Mouse (Mus musculus) kidney, postnatal 36 days (tissue): Measurements from ENCODE around the gene Caly.

Source experiments
- DNase-seq, 2 experiments: peaks; one replicate each; pipeline ENCODE4 v3.0.0; 2021 to 2022; ENCODE audit warnings: mixed read lengths in 2 of 2

Gene Caly

DNA sequence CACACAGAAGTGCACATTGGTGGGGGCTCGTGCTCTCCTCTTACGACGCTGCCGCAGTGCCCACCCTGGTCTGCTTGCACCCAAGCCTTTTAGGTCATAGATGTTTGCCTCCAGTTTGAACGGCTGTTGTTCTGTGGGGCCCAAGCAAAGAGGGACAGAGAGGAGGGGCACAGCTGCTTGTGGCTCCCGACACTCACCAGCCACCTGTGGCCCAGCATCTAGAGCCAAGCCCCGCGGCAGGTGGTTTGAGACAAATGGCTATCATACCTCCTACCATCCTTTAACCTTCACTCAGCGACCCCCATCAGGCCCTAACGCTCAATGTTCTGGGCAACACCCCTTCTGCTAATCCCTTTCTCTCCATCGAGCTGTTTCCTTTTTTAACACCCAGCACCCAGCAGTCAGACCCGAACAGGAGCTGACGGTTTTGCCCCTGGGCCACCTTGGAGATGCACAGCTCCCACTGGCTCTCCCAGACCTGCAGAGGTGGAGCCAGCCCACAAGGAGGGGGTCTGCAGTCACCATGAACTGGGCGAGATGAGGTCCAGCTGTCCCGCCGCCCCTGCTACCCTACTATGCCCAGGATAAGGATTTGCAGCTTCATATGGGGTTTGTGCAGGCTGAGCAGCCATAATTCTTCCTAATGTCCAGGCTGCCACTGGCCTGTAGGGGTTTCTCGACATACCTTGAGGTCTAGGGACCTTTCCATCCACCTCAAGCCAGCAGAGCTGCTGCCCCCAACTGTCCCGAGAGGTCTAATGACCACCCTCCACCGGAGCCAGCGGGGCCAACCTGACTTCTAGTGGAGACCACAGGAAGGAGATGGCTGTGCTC is 723 bp downstream of the Caly start:
- no peak for DNase-seq

DNA sequence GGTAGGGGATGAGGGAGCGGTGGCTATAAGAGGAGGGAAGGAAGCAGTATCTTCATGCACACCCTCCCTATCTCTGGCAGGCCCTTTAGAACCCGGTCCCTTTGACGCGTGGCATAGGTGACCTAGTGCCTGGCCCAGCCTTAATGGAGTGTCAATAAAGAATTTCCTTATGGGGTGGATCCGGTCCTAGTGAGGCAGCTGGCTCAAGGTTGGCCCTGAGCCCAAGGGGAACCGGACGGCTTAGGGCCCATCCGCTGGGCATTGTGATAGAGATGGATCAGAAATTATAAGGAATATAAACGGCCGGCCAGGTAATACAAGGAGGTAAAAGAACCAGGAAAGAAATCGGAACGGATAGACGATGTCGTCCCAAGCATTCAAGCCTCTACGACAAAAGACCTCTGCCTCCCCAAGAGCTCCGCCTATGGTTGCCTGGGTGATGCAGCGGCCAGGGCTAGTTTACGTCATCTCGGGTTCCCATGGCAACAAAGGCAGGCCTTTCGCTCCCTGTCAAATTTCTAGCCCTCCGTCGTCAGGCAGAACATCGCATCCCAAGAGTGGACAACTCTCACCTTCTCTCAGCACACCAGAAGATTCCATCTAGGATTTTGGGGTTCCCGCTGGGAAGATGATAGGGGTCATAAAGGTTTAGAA is 1.7 kb downstream of the Caly start:
- peak; percentile 76 for DNase-seq

- DNase-seq, result peak; percentile 65 to 88
These were observed 3.6 kb downstream of the Caly start for GRCm38 (mm10) chr7:140078711-140079110.

GRCm38 (mm10) chr7:140077698-140078097 is 4.7 kb downstream of the Caly start:
- no peak for DNase-seq

- peak in 1 of 2 experiments; percentile 34 for DNase-seq
These were observed 12.2 kb downstream of the Caly start for GRCm38 (mm10) chr7:140070042-140070711.

DNA sequence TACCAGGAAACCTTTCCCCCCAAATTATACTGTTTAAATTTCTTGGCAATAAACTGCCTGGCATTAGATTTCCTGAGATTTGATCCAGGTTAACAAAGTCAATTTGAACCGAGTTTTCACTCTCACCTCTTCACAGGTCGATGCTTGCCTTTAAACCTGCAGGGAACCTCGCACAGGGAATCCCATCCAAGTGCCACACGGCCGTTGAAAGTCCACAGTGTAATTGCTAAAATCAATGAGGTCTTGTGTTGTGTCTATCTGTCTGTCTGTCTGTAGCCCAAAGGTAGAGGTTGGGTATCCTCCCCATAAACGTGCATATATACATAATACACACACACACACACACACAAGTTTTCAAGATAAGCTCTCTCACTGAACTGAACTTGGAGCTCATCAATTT is 15.0 kb downstream of the Caly start:
- DNase-seq, result no peak

GRCm38 (mm10) chr7:140063092-140063491 is 19.3 kb downstream of the Caly start:
- peak; percentile 54 to 88 for DNase-seq

DNA sequence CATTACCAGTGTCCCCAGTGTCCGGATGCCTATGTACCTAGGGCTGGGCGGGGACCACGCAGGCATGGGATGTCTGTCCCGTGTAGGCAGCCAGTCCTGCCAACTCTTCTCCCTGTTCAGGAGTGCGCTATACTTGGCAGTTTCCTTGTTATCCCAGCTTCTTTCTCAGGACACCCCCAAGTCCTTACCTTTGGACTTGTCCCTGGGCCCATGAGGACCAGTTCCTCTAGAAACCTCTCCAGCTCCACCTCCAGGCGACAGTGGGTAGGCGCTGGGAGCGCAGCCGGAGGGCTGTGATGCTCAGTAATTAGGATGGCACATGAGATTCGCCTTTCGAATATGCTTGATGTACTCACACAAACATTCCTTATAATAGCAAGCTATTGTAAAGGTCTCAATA is 20.0 kb downstream of the Caly start:
- DNase-seq, result peak; percentile 16 to 57

DNA sequence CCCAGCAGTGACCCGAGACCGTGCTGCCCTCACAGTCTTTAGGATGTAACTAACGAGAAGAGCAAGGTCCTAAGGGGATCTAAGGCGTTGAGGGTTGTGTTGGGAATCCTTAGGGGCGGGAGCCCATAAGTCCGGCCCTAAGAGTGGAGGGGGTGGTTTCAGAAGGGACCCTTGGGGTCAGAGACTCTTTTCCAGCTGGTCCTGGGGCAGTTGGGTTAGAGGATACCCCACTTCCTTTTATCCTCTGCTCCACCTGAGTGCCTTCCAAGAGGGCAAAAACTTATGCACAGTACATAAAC is 20.6 kb downstream of the Caly start:
- DNase-seq, result no peak

DNA sequence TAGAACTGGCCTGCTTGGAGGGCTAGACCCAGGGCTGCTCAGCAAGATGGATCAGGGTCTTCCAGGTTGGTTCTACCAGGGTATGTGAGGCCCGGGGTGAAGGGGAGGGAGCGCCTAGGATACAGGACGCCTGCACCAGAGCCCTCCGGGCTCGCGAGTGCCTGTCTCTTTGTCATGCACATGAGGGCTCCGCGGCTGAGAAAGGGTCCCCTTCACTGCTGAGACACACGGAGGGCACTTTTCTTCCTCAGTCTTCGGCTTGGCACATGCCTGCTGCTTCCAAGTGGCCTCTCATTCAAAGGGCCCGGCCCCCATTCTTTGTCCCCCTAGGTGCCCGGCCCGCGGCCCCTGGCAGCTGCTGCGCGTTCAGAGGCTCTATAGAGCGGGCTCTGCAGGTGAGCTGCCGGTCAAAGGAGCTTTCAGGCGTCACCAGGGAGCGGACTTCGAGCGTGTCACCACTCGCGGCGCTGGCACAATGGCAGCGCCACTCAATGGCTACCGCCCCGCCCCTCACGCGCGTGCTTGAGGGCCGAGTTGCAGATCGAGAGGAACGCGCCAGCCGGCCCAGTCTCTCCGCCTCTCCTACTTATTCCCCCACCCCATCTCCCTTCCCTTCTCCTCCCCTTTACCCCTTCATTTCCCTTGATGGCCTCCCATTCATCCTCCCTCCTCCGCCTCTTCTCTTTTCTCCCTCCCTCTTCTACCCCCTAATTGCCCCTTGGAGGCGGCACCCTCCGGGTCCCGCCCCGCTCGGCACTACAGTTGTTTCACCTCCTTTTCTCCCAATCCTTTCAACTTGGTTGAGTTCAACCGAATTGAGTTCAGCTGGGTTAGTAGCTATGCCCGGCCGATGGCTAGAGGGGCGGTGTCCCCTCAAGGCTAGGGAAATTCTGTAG is 21.2 kb downstream of the Caly start:
- peak in 1 of 2 experiments; percentile 65 for DNase-seq

DNA sequence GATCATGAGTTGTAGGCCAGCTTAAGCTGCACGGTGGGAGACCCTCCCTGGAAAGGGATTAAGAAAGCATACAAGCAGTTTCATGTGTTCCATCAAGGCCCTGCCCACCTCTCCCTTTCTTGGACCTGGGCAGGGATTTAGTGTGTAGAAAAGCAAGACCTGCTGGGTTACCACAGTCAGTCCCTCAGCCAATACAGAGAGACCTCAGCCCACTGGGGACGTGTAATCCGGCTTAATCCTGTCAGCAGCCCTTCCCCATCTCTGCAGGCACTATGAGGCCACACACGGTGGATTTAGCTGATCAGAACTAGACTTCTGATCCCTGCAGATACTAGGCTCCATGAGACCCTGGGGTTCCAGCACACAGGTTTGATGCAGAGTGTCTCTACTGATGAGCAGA is 22.7 kb downstream of the Caly start:
- DNase-seq, result no peak

DNA sequence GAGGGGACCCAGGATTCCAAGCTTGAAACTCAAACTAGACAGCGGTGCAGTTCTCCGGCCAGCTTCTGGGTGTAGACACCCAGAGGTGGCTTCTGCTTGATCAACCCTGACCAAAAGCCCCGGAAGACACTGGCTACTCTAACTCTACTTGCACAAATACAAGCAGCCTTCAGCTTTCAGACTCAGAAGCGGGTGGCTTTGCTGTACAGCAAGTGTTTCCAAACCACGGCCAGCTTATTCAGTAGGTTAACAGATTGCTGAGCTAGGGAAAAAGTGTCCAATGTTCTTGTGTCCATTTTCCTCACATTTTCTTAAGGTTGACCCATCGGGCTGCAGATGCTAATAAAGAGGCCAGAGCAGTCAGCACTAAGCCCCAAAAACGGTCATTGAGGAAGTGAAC is 23.8 kb downstream of the Caly start:
- no peak for DNase-seq

DNA sequence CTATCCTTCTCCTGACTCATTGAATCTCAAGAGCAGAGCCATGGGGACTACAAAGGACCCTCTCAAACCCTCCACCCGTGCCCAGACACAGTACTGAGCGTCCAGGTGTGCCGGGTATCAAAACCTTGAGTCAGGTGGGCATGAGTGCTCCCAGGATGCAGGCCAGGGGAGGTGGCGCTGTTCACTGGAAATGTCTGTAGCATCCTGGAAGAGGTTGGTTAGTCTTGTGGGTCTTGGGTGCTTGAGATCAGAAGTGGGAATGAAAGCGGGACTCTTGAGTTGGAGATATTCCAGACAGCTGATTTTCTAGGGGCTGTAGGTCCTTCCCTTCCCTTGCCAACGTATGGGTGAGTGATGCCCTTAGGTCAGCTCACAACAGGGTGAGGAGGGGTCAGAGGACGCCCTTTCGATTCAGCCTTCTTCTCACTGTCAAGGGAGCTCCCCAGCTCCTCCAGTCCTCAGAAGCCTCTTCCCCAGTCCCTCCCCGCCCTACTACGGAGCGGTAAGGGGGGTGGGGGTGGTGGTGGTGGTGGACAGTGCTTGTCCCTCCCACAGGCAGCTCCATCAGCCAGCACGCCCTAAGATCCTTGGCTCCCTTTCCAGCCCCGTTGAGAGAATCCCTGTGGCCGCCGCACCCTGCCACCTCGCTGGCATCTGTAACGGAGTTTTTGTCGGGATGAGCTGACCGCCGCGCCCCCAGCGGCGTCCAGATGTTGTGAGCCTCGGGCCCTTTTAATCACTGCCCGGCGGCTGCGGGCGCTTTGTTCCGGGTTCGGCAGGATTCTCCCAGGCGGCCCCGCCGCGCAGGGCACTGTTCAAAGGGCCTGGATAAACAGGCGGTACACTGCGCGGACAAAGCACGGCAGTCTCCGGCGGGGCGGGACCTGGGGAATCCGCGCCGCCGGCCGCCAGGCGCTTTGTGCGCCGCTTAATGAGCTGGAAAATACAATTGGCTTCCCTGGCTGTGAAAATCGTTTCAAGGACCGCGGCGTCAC is 24.6 kb downstream of the Caly start:
- peak; percentile 39 to 66 for DNase-seq

GRCm38 (mm10) chr7:140054124-140054523 is 28.2 kb downstream of the Caly start:
- no peak for DNase-seq

DNA sequence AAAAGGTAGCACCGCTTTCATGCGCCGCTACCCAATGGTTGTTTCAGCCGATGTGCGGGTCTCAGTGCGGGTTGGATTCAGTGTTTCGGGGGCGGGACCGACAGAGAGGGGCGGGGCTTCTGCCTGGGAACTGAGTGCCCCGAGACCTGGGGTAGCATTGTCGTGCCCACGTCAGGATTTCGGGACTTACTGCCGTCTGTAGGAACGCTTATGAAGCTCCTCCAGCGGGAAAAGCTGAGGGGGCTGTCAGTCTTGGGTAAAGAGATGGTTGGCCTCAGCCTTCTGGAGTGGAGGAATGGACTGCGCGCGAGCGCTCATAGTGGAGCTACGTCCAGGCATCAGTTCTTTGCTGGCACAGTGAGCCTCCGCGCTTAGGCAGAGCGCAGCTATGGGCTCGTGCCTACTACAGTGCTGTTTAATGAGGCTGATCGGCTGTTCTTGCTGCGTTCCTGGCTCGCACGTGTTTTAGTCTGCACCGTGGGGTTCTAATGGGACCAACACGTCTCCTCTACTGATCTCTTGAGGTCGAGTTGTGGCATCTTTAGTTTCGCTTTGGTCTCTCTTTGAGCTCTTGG is 33.1 kb downstream of the Caly start:
- DNase-seq, result peak in 1 of 2 experiments; percentile 45

- DNase-seq, result no peak
These were observed 33.8 kb downstream of the Caly start, which contains the start of gene Msx3 for GRCm38 (mm10) chr7:140048361-140049114. Gene Msx3 (minus strand): TSS chr7:140049089.

GRCm38 (mm10) chr7:140047811-140048311 is 34.5 kb downstream of the Caly start:
- DNase-seq, result no peak

- DNase-seq, result no peak
These were observed 36.8 kb downstream of the Caly start for GRCm38 (mm10) chr7:140045546-140045945.

DNA sequence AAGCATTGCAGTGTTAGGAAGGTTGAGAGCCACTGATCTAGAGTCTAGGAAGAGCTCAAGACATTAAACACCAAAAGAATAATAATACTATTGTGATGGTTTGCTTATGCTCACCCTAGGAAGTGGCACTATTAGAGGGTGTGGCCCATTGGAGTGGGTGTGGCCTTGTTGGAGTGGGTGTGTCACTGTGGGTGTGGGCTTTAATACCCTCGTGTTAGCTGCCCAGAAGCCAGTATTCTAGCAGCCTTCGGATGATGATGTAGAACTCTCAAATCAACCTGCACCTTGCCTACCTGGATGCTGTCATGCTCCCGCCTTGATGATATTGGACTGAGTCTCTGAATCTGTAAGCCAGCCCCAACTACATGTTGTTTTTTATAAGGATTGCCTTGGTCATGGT is 39.6 kb downstream of the Caly start:
- DNase-seq, result no peak

DNA sequence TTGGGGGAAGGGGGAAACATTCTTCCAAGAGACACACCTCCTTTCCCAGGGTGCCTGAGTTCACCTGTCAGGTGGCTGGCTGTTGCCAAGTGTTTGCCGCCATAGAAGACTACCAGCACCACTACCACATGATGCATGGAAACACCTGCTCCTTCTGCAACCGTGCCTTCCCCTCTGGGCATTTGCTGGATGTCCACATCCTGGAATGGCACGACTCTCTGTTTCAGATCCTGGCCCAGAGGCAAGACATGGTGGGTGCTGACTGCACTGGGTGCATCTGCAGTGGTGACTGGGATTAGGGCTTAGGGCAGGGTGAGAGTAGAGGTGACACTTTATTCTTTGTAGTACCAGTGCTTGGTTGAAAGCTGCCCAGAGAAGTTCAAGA is 45.2 kb downstream of the Caly start:
- DNase-seq, result no peak
